Mouse (Mus musculus): Measurements from ENCODE around the gene Cask.
A peak's percentile ranks its signal among the peaks of the same experiment; 100 is the strongest.

The Cask gene

DNA sequence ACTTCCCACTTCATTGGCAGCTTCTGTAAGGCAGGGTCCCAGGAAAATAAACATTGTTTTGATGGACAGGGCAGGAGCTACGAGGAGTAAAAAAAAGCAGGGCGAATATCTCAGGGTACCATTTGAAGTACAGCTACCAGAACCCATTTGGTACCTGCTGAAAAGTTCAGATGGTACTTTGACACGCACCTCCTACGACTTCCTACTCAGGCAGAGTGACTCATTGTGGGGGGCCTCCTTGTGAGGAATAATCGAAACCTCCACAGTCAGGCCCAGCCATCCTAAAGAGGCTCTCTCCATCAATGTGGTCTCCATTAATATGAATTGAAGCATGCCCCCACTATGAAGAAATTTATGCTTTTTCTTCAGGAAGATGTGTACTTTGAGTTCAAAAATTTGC is 228.5 kb downstream of the Cask start:
- no peak for DNase-seq

DNA sequence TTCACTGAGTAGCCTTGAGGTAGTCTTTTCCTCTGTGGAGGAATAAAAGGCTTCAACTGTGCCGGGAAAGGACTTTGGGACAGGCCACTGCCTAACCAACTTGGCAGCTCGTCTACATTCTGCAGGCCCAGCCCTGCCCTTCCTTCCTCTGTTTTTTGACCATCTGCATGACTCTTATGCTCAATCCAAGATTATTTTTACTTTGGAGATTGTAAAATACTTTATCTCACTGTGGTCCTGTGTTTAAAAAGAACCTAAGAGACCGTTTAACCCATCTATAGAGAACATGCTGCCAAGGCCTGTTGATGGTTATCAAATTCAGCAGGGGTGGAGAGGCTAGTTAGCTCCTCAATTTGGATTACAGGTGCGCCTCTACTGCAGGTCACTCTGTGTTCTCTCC is 229.7 kb downstream of the Cask start:
- no peak for DNase-seq

DNA sequence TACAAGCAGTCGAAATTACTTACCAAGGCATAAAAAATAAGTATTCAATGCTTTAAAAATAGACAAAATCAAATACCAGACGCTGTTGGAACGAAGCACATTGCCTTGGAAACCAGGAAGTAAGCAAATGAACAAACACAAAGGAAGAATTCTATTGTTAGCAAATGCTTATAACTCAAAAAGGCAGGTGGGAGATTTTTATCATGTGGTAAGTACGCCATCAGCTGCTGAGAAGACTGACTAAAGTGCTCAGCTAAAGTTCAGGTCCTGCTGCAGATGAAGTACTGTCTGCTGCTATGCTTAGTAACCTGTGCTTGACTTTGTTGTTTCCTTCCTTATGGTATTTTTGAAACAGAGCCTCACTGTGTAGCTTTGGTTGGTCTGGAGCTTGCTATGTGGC is 232.7 kb downstream of the Cask start:
- DNase-seq, result no peak

DNA sequence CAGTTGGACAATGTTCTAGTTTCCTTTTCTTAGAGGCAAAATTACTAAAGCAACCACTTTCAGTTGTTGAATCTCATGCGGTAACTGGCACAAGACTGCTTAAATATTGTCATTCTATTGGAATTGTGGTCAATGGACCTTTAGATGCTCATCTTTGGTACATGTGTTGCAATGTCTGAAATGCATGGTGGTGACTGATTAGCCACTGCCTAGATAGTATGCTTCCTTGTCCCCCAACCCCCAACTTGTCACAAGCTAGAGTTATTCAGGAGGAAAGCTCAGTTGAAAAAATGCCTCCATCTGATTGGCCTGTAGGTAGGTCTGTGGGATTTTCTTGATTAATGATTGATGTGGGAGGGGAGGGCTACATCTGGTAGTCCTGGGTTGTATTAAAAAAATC is 233.9 kb downstream of the Cask start:
- no peak for DNase-seq

DNA sequence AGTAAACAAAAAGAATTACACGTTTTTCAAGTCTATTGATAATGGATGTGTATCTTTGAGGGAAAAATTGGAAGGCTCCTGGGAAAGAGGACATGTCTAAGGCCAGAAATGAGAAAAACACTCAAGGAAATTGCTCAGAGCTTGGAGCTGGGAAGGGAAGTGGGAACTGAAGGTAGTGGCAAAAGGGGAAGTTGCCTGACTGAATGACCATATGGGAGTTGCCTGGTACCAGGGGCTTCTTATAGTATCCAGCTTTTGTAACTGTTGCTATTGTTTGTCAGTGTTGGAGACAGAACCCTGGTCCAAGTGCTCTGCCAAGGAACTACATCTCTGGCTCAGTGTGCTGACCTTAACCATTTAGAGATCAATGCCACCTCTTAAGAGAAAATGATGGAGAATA is 234.4 kb downstream of the Cask start:
- no peak for DNase-seq

DNA sequence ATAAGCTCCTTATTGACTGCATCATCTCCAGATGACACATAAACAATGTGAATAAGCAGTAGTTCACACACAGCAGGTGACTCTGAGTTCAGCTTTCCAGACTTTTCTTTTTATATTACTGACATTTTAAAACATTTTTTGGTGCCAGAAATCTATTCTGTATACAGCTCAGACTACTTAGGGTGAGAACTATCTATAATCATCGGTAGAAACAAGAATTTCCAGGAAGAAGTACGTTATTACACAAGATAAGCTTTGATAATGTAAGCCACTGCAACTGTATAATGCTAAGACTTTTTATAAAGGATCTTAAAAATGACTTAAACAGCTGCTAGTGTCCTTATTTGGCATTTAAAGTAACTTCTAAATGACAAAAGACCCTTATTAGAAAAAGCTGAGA is 239.1 kb downstream of the Cask start:
- DNase-seq, result no peak

DNA sequence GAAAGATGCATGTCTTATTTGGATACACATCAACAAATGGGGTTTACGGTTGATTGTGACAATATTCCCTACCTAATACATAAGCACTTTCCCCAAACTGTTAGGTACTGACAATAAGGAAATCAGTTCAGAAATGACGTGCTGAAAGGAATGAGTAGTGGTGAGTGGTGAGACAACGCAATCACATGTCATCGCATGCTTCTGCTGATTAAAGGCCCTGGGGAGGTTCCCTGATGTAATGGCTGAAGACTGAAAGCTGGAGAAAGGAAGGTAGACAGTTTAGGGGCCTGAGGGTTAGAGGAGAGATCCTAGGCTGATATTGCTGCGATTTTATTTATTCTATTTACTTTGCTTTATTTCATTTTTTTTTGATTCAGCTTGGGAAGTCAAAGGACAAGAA is 240.1 kb downstream of the Cask start:
- DNase-seq, result no peak

DNA sequence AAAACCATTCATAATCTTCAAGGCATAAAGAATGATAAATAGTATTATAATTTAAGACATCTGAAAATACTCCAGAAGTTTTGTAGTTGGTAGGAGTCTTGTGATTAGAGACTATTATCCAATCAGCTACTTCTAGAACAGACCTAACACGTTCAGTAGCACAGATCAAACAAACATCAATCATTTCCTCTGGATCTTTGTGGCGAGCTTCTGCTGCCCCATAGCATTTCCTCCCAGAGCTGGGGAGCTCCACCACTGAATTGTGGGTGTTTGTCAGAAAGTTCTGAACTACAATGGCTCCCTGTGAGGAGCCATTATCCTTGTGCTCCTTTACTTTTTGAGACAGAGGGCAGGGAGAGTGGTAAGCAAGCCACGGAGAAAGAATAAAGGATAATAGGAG is 243.4 kb downstream of the Cask start:
- no peak for DNase-seq

DNA sequence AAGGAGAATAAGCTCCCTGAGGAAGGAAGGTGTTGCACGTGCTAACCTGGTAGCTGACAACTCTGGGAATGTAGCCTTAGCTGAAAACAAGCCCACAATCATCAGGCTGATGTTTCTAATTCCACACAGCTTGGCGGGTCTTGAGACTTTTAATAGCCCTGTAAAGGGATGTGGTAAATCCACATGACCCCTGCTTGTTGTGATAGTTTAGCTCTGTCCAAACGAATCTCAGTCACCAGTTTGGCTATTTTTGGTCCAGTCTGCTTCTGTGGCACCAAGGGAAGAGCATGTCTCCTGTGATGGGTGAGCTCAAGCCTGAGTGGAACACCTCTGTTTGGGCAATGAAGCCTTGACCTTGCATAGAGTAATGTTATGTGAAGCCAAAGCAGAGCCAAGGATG is 244.4 kb downstream of the Cask start:
- no peak for DNase-seq

DNA sequence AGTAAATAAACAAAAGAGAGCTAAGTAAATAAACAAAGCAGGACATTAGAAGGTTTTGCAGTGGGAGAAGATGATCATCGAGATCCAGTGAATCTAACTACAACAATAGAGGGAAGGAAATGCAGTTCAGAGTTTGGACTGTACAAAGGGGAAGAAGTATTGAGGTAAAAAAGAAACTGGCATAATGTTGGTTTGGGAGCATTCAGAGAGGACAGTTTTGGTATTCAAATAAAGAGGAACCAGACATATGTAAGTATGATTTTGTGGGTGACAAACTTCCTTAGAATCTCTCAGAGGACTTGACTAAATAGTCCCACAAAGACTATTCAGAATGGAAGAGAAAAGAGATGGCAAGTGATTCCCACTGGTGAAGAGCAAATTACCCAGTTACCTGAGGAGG is 251.2 kb downstream of the Cask start:
- DNase-seq, result no peak

DNA sequence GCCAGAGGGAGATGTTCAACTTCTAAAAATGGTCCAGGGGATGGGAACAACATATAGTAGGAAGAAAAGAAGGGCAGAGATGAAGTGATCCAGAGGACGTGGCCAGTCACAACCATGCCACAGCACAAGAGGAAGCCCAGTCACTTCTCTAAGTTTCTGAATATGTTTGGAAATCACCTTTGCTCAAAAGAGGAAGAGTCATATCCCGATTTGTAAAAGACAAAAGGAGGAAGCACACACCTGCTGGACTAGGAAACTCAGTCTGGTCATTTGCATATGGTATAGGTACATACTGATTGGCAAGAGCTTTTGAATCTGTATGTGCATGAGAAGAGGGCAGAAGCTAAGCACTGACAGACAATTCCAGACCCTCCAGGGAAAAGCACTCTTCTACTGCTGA is 251.8 kb downstream of the Cask start:
- DNase-seq, result no peak

DNA sequence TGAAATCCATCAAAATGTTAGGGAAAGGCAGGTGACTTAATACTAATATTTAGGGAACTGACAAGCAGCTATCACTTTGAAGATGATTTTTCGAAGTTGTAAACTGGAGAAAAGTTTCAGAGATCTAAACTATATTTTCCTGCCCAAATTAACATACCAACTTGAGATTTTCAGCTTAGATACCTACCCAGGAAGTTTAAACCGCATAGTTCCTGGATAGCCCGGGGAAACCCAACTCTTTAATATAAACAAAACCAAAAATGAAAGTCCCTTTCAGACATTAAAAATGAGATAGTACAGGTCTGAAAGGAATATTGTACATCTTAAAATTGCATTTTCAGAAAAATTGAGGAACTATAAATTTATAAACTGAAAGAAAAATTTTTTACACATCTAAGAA is 273.5 kb downstream of the Cask start:
- DNase-seq, result no peak

DNA sequence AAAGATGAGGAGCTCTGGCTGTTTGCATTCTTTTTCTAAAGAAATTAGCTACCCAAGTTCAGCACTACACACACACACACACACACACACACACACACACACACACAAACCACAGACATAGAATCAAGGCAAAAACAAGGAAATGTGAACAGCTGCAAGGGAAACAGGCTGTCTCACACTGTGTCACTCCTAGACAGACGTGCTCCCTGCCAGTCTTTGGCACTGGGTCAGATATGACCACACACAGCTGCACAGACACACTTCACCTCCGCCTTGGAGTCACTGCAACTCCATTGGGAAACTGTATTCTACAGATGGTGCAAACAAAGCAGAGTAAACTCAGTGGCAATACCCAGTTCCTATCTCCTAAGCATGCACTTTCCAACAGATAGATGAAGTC is 274.6 kb downstream of the Cask start:
- peak; percentile 25 for DNase-seq

DNA sequence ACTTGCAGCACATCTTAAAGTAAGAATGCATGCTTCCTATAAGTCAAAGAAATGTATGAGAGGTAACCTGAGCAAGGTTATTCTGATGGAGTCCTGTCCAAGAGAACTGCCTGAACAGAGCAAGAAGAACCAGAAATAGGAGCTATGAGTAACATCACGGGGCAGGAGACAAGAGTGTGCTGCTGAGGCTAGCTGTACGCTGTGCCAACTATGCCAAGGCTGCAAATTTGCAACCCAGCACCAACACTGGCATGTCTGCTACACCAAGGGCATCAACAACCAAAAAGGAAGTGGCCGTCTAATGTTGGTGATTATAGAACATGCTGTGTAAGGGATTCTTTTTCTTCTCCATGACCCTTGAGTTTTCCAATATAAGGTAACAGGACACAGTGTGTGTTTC is 276.3 kb downstream of the Cask start:
- DNase-seq, result no peak

DNA sequence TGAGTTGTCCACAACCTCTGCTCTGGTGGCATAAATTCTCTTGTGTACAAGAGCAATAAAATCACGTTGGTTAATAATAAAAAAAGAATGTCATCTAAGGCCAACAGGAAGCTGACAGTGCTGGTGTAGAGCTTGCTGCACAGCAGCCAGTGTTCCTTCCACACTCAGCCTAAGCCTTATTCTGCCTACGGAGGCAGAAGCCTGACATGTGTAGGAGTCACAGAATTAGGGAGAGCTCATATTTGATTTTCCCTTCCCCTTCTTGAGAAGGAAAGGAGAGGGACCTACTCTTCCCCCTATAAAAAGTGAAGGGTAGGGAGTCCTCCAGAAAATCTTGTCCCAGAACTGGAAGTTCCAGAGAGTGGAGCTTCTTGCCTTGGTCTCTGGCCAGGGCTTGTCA is 276.9 kb downstream of the Cask start:
- peak; percentile 8 for DNase-seq

DNA sequence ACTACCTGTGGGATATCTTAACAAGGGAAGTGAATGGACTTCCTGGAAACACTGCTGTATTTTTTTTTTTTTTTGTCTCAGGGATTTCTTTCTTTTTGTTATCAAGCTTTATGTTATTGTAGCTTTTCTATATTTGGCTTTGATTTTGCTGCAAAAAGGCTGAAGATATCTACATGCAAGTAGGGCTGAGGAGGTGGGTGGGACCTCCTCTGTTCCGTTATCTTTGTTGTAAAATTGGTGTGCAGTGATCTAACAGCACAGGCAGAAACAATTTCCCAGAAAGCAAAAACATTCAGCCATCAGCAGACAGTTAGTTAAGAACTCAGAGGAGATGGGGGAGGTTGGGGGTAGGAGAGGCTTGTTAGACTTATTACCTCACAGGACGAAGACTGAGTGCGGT is 296.7 kb downstream of the Cask start:
- peak; percentile 4 for DNase-seq

DNA sequence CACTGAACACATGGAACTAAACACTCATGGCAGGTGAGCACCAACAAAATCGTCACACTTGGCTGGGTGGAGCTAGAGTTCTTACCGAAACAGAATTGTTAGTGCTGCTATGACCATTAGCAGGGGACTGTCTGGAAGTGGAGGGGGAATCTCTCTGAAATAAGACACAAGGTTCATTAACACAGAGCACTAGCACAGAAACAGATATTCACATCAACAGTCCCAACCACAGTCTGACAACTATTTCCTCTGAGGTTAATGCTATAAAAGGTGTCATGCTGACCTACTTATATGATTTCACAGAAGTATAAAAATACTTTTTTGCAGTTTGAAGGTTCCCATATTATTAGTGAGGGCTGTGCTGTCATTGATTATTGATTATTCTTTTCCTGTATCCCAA is 298.9 kb downstream of the Cask start:
- DNase-seq, result no peak

DNA sequence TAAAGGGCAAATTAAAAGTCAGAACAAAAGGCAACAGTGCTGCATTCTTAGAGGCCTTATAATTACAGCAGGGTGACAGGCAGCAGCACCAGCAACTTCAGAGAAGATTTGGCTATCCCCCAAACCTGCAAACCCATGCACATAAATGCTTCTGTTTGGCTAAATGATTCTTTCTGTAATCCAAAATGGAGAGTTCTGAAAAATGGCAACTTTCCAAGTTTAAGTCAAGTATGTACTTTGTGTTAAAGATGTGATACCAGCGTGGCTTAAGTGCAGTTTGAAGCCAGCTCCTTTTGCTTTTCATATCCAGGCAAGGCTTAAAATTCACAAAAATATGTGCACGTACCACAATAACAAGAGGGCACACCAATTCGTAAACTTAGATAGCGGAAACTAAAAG is 299.6 kb downstream of the Cask start:
- no peak for DNase-seq

DNA sequence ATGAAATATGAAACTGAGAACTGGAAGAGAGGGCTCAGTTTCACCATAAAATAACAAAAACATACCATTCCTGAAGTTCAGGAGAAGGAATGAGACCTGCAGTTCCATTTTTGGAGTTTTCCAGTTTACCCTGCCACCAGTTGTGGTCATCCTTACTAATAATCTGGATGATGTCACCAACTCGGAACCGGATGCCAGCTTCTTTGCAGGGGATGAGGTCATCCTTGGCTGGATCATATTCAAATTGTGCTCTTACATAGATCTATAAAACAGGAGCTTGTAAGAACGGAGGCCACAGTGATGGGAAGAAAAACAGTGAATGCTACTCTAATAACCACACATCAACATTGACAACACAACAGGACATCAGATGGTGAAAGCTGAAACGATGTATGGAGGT is 302.1 kb downstream of the Cask start:
- DNase-seq, result no peak

DNA sequence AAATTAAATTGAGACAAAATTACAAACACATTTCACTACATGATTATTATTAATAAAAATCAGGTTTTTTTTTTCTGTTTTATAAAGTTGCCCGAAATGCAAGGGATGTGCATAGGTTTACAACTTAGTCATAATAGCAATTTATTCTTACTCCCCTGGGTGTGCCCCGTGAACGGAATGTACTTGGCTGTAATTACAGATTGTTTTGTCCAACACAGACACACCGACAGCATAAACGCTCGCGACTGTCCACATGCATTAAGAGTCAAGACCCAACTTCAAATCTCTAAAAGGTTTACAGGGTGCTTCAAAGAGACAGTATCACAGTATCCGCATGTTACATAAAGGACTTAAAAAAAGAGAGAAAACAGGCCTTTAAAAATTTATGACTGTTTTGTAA is 329.9 kb downstream of the Cask start:
- DNase-seq, result no peak

DNA sequence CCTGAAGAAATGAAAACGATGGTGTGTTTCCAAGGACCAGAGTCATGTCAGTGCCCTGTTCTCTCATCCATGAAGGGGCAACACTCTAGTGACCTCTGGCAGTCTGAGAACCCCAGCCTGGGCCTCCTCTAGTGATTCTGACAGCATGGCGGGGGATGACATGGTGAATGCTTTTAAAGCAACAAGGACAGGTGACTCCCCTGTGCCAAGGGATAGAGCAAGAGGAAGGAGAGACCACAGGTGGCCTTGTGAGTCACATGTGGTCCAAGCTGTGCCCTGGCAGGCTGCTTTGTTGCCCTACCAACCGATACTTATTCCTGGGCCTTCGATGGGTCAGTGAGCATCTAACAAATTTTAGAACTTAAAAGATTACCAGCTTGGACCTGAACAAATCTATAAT is 330.6 kb downstream of the Cask start:
- no peak for DNase-seq

DNA sequence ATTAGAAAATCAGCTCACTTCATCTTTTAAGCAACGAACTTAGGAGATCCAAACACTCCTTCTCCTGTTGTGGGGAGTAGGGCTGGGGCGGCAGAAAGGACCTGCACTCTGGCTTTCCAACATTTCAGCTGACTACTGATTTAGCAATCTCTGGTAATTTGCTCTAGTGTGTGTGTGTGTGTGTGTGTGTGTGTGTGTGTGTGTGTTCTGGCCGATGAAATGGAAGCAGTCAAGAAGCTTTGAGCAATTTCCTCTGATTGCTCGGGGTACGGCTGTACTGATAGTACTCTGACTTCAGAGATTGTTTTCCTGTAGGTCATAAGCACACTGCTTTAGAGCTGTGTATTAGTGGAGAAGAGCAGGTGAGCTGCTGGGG is 331.8 kb downstream of the Cask start:
- no peak for DNase-seq

DNA sequence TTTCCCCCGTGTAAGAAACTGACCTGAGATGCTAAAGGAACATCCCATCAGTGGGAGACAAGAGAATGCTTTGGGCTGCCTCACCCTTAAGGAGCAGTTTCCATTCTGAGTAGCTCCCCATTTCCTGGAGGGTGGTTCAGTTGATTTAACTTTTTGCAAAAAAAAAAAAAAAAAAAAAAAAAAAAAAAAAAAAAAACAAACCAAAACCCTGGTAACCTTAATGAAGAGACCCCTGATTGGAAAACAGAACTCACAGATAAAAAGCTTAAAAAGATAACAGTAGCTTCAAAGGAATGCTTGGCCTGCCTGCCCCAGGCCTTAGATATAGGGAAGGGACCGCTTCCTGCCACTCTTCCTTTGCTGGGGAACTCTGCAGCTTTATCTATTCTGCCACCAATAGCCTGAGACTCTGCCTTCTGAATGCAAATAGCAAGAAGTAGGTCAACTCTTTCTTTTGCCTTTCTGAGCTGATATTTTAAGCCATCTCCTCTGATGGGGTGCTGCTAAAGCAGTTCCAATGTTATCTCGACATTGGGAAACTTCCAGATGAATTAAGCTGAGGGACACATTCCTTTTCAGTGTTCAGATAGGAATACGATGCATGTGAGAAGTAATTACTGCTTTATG is 332.3 kb downstream of the Cask start:
- DNase-seq, result no peak

DNA sequence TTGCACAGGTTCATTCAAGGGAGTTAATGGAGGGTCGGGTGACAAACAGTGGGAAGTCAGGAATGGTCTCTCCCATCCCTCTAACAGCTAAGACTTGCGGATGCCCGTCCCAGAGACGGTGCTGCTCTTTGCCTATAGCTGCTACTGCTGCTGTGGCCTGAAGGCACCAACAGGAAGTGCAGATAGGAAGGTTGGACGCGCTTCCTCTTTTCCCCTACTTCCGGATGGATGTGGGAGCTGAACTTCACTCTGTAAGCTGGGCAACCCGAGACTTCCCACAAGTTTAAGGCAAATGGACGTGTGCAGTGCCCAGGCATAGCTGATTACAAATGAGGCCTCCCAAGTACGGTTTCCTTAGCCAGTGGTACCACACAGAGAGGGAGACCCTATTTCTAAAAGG is 333.1 kb downstream of the Cask start:
- DNase-seq, result no peak

DNA sequence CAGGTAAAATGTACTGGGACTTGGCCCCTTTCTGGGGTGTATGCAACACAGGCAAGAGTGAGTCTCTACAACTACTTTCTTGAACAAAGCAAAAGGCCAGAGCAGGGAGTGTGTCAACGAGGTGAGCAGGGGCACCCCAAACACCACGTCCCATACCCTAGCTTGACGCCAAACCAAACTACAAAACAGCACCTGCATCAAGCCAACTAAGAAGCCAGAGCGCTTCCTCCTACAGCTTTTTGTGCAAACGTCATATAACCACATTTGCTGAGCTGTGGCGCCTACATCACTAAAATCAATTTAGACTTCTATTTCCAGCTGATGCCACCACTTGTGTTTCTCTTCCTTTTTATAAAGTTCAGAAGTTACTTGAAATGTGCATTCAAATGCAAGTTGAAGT is 334.7 kb downstream of the Cask start:
- DNase-seq, result peak; percentile 17

DNA sequence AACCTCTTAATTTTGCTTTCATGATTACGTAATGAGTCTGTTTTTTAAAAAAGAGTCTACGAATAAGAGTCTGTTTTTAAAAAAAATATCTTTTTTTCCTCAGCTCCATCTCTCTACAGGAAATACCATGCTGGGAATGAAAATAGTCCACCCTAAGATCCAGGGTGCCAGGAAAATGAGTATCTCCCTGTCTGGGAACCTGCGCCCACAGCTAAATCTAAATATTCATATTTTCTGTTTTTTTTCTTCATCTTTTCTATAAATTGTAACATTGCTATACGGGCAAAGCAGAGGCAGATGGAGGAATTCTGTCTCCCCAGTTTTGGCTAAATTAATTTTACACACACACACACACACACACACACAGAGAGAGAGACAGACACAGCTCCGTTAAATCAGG is 337.3 kb downstream of the Cask start:
- peak; percentile 28 for DNase-seq
